Mouse (Mus musculus): ENCODE results near the gene Mettl1. TPM values are rescaled to one million over a fixed set of nuclear protein-coding genes. Genes with fewer than 3 reads are reported as not detected.

The Mettl1 gene
- total and polyA plus RNA-seq, 2 experiments from 2014 or later = 10.9 to 21.0 TPM

DNA sequence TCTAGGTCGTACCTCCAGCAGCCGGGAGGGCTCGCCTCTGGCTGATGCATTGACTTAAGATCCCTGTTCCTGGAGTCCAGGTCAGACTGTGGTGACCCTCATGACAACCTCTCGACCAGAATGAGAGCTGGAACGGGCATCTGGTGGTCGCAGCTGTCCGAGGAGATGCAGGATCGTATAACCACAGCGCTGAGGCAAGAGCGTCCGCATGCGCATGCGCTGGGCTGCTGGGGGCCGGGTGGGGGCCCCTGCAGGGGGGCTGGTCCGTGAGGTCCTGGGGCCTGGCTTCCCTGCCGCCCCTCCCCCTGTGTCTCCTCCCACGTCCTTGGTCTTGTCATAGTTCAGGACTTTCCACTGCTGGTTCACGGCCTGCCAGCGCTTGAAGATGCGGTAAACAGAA, 15.3 kb downstream of the Mettl1 start:
- DNase-seq = no peak
- Histone ChIP-seq H3K4me3 (ENCODE audit: low read depth, low read length) (no peak overlapping the region), H3K9ac (no peak overlapping the region), H3K27ac (ENCODE audit: low read depth, low read length) (no peak overlapping the region), H3K4me2 (ENCODE audit: low read depth) (no peak overlapping the region), H3K27me3 (ENCODE audit: insufficient read depth, low read length) (no peaks in the 10 kb centered on the region), H3K4me1 (ENCODE audit: insufficient read depth) (0 out of 2 replicates have a peak, but pooled peaks cover 7% of the 10 kb centered on the region), H3K9me3 (ENCODE audit: low read length) (no peaks in the 10 kb centered on the region), H3K36me3 (ENCODE audit: insufficient read depth) (peaks cover 46% of the 10 kb centered on the region)
- WGBS = 90% methylated on average over 20 of the region's 20 CpGs
- ATAC-seq = no peak
- TF ChIP-seq CTCF (IDR thresholded peaks at IDR 0.05; ENCODE audit: low read depth) = no peak

DNA sequence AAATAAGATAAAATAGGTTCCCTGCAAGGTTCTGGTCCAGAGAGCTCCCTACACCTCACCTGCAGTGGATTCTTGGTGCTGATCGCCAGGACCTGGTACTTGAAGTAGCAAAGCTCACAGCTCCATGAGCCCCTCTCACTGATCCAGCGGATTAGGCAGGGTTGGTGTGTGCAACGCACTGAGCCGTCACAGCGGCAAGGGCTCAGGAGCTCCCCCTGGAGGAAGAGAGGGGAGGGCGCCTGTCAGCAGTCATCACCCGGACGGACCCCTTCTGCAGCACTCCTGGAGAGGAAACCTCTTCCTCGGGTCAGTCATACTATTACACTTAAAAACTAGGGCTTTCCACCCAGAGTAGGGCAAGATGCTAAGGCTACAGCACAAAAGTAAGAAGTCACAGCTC, 16.9 kb downstream of the Mettl1 start:
- H3K36me3 ChIP-seq (ENCODE audit: insufficient read depth) = peaks cover 43% of the 10 kb centered on the region
- peaks cover 14% of the 10 kb centered on the region for H3K4me1 ChIP-seq (ENCODE audit: insufficient read depth)
- peak overlapping the region; percentile 88 for H3K4me2 ChIP-seq (ENCODE audit: low read depth)
- ATAC-seq (peak; percentile 26), DNase-seq (peak; percentile 80)
- peak overlapping the region; percentile 96; the same call in 1 of the 2 replicates for H3K9ac ChIP-seq
- peak overlapping the region; percentile 88 for H3K4me3 ChIP-seq (ENCODE audit: low read depth, low read length)
- H3K27ac ChIP-seq (ENCODE audit: low read depth, low read length) = no peak overlapping the region
- TF ChIP-seq CTCF (IDR thresholded peaks at IDR 0.05; ENCODE audit: low read depth) = peak; percentile 92
- 3% methylated on average over 9 of the region's 9 CpGs for WGBS
- no peaks in the 10 kb centered on the region for H3K9me3 ChIP-seq (ENCODE audit: low read length)
- no peaks in the 10 kb centered on the region for H3K27me3 ChIP-seq (ENCODE audit: insufficient read depth, low read length)

DNA sequence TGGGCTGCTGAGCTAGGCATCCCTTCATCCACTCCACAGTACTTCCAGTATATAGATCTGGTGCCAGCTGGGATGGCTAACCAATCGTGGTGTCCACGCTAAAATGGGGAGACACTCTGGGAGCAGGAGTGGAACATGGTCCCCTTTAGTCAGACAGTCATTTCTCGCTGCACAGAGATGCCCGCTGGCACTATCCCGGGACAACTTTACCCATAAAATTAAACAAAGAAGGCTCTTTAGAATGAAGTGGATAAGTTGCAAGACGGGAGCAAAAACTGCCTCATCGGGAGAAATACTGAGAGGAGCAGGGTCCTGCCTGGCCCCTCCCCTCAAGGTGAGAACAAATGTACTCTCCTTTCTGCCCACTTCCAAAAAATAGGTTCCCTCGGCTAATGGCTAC, 17.5 kb downstream of the Mettl1 start:
- Histone ChIP-seq H3K4me2 (ENCODE audit: low read depth) (peak overlapping the region; percentile 88), H3K27me3 (ENCODE audit: insufficient read depth, low read length) (no peaks in the 10 kb centered on the region), H3K9me3 (ENCODE audit: low read length) (no peaks in the 10 kb centered on the region), H3K4me3 (ENCODE audit: low read depth, low read length) (peak overlapping the region; percentile 88), H3K9ac (peak overlapping the region; percentile 96), H3K27ac (ENCODE audit: low read depth, low read length) (peak overlapping the region; percentile 96; the same call in 1 of the 2 replicates), H3K36me3 (ENCODE audit: insufficient read depth) (peaks cover 42% of the 10 kb centered on the region), H3K4me1 (ENCODE audit: insufficient read depth) (peaks cover 14% of the 10 kb centered on the region)
- WGBS = 3% methylated on average over 8 of the region's 8 CpGs
- TF ChIP-seq CTCF (IDR thresholded peaks at IDR 0.05; ENCODE audit: low read depth) = no peak
- DNase-seq = no peak
- ATAC-seq = no peak

DNA sequence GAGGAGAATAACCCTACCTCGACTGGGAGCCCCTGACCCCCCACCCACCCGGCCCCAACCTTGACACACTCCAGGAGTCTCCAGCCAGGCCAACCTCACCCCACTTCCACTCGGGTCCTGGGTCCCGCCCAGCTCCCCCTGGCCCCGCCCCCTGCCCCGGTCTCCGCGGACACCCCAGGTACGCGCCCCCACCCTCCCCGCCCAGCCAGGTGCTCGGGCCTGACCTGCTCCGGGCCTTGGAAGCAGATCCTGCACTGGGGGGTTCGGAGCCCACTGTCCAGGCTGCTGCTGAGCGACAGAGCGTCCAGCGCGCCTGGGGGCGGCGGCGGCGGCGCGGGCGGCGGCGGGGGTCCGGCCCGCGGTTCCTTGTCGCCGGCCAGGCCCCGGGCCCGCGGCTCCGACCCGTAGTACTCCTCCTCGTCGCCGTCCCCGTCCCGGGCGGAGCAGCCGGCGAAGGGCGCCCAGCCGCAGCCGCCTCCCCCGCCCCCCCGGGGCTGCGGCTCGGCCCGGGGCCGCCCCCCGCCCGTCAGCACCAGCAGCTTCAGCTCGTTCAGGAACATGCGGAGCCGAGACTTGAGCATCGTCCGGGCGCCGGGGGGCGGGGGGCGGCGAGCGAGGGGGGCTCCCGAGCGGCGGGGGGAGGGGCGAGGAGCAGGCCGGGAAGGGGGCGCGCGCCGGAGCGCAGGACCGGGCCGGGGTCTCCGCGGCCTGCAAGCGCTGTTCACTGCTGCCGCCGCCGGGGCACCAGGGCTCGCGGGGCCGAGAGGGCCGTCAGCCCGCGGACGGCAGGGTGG, 18.2 kb downstream of the Mettl1 start:
- Histone ChIP-seq H3K4me1 (ENCODE audit: insufficient read depth) (peaks cover 14% of the 10 kb centered on the region), H3K36me3 (ENCODE audit: insufficient read depth) (peaks cover 36% of the 10 kb centered on the region), H3K4me3 (ENCODE audit: low read depth, low read length) (peak overlapping the region; percentile 88), H3K4me2 (ENCODE audit: low read depth) (peak overlapping the region; percentile 88), H3K27ac (ENCODE audit: low read depth, low read length) (peak overlapping the region; percentile 96), H3K9me3 (ENCODE audit: low read length) (no peaks in the 10 kb centered on the region), H3K9ac (peak overlapping the region; percentile 96), H3K27me3 (ENCODE audit: insufficient read depth, low read length) (no peaks in the 10 kb centered on the region)
- ATAC-seq = 0 out of 2 replicates have a peak, but pooled peaks have one; percentile 0
- peak; percentile 56 for DNase-seq
- TF ChIP-seq CTCF (IDR thresholded peaks at IDR 0.05; ENCODE audit: low read depth) = no peak
- 7% methylated on average over 35 of the region's 92 CpGs for WGBS

DNA sequence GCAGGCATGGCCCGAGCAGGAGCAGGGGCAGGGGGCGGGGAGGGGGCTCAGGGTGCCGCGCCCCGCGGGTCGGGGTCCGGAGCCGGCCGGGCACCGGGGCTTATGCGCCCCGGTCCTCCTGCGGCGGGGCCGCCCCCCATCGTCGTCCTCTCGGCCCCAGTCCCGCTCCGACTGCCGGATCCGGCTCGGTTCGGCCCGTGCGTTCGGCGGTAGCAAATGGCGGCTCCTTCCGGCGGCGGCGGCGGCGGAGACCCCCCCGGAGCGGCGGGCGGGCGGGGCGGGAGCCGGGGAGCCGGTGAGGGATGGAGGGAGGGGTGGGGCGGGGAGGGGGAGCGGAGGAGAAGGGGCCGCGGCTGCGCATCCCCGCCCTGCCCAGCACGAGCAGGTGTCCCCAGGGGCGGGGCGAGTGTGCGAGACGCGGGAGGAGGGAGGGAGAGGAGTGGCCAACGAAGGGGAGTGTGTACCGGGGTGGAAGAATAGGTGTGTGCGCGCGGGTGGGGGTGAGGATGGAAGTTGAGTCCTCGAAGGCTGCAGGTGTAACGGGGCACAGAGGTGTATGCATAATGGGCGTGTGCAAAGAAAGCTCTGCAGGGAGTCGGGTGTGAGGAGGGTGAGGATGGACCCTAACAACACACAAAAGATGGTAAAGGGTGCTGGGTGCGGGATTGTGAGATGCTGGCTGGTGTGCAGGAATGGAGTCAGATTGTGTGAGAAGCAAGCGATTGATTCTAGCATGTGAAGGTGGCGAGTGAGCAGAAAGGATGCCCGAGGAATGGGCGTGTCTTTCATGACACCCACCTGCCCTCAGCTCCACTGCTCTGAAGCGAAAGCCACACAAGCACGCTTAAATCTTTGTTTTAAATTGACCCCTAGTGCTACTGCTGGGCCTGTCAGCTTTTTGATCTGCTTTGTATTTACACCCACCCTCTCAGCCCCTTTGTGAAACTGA, 19.0 kb downstream of the Mettl1 start, which contains the start of gene March9:
Gene March9 (minus strand): TSS at position 217 of the 949 bp plus-strand sequence.
- peak within 1 kb of the TSS; percentile 96 for H3K27ac ChIP-seq (ENCODE audit: low read depth, low read length)
- peak; percentile 55 for ATAC-seq
- peak within 1 kb of the TSS; percentile 96 for H3K9ac ChIP-seq
- TF ChIP-seq CTCF (IDR thresholded peaks at IDR 0.05; ENCODE audit: low read depth) = no peak
- DNase-seq = peak; percentile 91
- H3K36me3 ChIP-seq (ENCODE audit: insufficient read depth) = peaks cover 33% of the 10 kb centered on the region
- no peaks in the 10 kb centered on the region for H3K27me3 ChIP-seq (ENCODE audit: insufficient read depth, low read length)
- H3K4me2 ChIP-seq (ENCODE audit: low read depth) = peak within 1 kb of the TSS; percentile 88
- peak within 1 kb of the TSS; percentile 88 for H3K4me3 ChIP-seq (ENCODE audit: low read depth, low read length)
- H3K9me3 ChIP-seq (ENCODE audit: low read length) = no peaks in the 10 kb centered on the region
- H3K4me1 ChIP-seq (ENCODE audit: insufficient read depth) = peaks cover 20% of the 10 kb centered on the region
- 1% methylated on average over 63 of the region's 72 CpGs for WGBS

DNA sequence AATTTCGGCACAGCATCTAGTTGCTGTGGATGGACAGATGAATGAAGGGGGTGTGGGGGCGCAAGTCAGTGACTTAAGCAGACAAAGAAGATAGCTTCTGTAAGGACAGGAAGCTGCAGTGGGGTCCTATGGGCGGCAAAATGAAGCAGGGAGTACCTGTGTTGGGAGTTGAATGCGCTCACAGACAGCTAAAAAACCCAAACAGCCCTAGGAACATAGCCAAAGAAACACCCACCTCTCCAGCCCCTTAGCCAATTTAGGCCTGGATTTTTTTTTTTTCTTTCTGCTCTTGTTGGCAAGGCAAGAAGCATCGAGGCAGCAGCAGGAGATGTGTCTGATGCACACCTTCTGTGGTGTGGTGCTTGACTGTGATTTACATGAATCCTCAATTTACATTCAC, 19.9 kb downstream of the Mettl1 start:
- ATAC-seq (no peak), DNase-seq (peak; percentile 63)
- H3K4me1 ChIP-seq (ENCODE audit: insufficient read depth) = peaks cover 20% of the 10 kb centered on the region
- no peak for TF ChIP-seq CTCF (IDR thresholded peaks at IDR 0.05; ENCODE audit: low read depth)
- H3K9ac ChIP-seq = peak overlapping the region; percentile 96
- H3K9me3 ChIP-seq (ENCODE audit: low read length) = no peaks in the 10 kb centered on the region
- peak overlapping the region; percentile 88 for H3K4me3 ChIP-seq (ENCODE audit: low read depth, low read length)
- 10% methylated on average over 5 of the region's 5 CpGs for WGBS
- peak overlapping the region; percentile 96 for H3K27ac ChIP-seq (ENCODE audit: low read depth, low read length)
- H3K27me3 ChIP-seq (ENCODE audit: insufficient read depth, low read length) = no peaks in the 10 kb centered on the region
- peak overlapping the region; percentile 88 for H3K4me2 ChIP-seq (ENCODE audit: low read depth)
- peaks cover 33% of the 10 kb centered on the region for H3K36me3 ChIP-seq (ENCODE audit: insufficient read depth)

Data from forebrain, postnatal 0 days (tissue).